Mouse (Mus musculus) left cerebral cortex, adult 2 months (tissue): ENCODE measurements around the gene Rbm39. TPM values are rescaled to one million over a fixed set of nuclear protein-coding genes. Genes with fewer than 3 reads are reported as not detected.
"Not testable (repeated sequence)": the region's sequence is repeated elsewhere in the genome, so short reads cannot be mapped to it uniquely, and the experiment has no call there.

Experiments used
- DNase-seq, 2 experiments: peaks; one replicate each; pipeline ENCODE4 v3.0.0; 2021 to 2022; ENCODE audit warnings: low spot score in 2 of 2, mixed read lengths in 1 of 2; ENCODE audit errors: extremely low spot score in 1 of 2
- H3K27ac ChIP-seq: fragments of 200-600 bp; 2 replicates; pipeline ENCODE4 v1.8.1; 2022
- H3K4me3 ChIP-seq: fragments of 200-600 bp; 2 replicates; pipeline ENCODE4 v1.8.1; 2022
- CTCF ChIP-seq: fragments of 200-600 bp; IDR thresholded peaks from 2 replicates; pipeline ENCODE4 v1.8.1; 2022; ENCODE audit warnings: antibody characterized with exemption, mild to moderate bottlenecking, moderate library complexity
- intact Hi-C: fragments of 180-260 bp; cut with DNase I; formaldehyde crosslinking; loops from one replicate; pipeline ENCODE4 v1.15.1; 2025
- total RNA-seq, 2 experiments: library from RNA; stranded (reverse); gene quantifications; 2 replicates each; pipeline ENCODE4 v1.2.3; 2021

Gene Rbm39
- total RNA-seq, 2 experiments from 2014 or later = 286 to 301 TPM

DNA sequence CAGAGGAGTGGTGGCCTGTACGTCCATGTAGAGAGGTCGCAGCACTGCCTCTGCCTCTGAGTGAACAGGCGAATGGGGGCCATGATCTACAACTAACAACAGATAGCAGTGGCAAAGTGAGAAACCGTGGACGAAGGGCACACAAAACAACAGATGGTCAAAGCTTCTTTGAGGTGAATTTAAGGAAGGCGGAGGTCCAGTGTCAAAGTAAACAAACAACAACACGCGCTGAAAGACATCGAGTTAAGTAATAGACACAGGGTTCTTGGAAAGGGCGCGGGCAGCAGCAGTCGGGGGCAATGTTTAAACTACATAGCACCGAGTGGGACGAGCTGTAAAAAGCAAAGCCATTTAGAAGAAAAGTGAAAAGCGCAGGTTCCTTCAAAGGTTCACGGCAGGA, 36.7 kb downstream of the Rbm39 start:
- no peak for DNase-seq
- intact Hi-C loops = loop anchor here (5.0 kb wide), 2 partner anchors 34 to 181 kb away; no protein-coding TSS in a partner anchor
- H3K4me3 ChIP-seq = peak overlapping the region; percentile 79
- H3K27ac ChIP-seq = peak overlapping the region; percentile 94
- TF ChIP-seq CTCF = no peak

DNA sequence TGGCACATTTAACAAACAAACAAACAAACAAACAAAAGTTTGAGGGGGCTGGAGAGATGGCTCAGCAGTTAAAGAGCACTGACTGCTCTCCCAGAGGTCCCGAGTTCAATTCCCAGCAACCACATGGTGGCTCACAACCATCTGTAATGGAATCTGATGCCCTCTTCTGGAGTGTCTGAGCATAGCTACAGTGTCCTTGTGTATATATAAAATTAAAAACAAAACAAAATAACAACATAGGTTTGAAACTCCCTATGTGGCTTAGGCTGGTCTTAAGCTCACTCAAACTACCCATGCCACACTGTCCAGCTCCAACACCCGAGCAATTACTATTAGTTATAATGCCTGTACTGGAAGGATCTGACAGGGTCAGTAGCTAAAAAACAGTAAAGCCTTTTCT, 37.2 kb downstream of the Rbm39 start:
- no peak for DNase-seq
- Histone ChIP-seq H3K4me3 (peak overlapping the region; percentile 79), H3K27ac (no peak overlapping the region)
- peak; percentile 23 for TF ChIP-seq CTCF
- intact Hi-C loops = loop anchor here (5.0 kb wide), 2 partner anchors 34 to 181 kb away; no protein-coding TSS in a partner anchor

DNA sequence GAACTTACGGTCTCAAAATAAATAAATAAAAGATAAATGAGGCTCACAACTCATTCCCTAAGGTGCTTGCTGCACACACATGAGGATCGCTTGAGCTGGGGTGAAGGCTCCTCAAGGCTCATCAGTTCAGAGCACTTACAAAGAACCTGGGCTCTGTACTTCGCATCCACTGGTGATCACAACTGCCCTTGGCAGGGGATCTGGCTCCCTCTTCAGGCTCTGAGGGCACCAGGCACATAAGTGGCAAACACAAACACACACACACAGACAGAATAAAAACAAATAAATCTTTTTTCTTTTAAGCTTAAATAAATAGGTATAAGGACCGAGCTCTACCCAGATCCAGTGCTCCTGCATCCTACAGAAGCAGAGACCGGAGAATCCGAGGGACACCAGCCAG, 44.3 kb downstream of the Rbm39 start:
- DNase-seq = no peak
- intact Hi-C loops = no loop called here
- Histone ChIP-seq H3K4me3 (no peak overlapping the region), H3K27ac (no peak overlapping the region)
- TF ChIP-seq CTCF = peak; percentile 3; the same call in 1 of the 2 replicates

DNA sequence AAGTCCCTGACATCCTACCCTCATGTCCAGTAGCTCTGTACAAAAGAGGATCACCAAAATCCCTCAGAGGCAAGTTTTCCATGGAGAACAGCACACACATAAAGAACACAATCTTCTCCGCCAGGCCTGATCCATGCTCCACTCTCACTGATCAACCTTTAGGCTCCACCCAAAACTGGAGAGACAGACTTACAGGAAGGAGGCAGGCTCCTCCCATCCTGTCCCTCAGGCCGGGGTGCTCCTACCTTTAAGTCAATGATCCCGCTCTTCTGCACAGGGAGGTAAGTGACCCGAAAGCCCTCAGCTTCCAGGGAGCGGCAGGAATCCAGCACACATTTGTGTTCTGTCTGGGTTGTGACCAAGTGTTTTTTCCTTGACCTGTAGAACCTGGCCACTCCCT, 45.9 kb downstream of the Rbm39 start:
- DNase-seq = no peak
- Histone ChIP-seq H3K27ac (no peak overlapping the region), H3K4me3 (no peak overlapping the region)
- TF ChIP-seq CTCF = no peak
- intact Hi-C loops = no loop called here

DNA sequence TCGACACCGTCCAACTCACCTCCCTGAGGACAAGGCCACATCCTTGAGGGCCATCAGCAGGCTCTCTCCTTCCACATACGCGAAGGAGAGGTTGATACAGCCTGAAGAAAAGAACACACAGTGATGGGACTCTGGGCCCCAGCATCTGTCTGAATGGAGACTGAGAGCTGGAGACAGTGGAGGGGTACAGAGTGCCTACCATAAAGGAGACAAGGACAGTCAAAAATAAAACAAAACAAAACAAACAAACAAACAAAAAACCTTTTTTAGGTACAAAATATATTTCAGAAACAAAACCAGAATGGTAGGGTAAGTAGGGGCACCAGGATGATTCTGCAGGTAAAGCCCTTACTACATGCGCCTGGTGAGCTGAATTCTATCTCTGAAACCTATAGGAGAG, 53.0 kb downstream of the Rbm39 start, which contains the start of gene Gm28036:
Gene Gm28036, minus strand, starts transcription at position 101 of the 400 bp plus-strand sequence.
- TF ChIP-seq CTCF = no peak
- Histone ChIP-seq H3K4me3 (no peak within 1 kb of the TSS), H3K27ac (no peak within 1 kb of the TSS)
- intact Hi-C loops = loop anchor here (10.0 kb wide), 1 partner anchor 152 kb away; no protein-coding TSS in a partner anchor
- DNase-seq = no peak

DNA sequence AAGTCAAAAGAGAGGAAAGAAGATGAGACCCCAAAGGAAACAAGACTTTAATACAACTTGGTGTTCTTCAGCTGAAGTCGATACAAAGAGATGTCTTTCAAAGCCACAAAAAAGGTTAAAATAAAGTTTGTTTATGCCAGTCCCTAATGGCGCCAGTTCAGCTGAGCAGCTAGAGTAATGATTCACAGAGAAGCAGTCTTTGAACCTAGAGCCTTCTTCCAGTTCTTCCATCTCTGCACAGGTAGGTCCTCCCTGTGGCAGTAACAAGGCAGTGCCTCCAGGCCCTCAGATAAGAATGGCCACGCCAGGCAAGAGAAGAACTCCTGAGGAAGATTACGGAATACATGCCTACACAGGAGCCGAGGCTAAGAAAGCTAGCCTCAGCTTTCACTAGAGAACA, 56.3 kb downstream of the Rbm39 start:
- Histone ChIP-seq H3K4me3 (no peak overlapping the region), H3K27ac (no peak overlapping the region)
- no peak for TF ChIP-seq CTCF
- intact Hi-C loops = loop anchor here (10.0 kb wide), 1 partner anchor 149 kb away; no protein-coding TSS in a partner anchor
- no peak for DNase-seq

DNA sequence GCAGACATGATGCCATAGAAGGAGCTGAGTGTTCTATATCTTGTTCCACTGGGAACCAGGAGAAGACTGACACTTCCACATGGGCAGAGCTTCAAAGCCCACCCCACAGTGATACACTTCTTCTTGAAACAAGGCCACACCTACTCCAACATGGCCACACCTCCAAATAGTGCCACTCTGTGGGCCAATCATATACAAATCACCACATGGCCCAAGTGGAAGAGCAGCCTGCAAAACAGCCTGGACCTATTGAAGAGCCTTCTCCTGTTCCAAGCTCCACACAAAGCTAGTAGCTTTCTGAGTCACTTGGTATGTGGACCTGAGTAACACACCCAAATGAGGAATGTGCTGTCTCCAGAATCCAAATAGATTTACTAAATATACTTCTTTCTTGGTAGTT, 60.5 kb downstream of the Rbm39 start:
- no peak for DNase-seq
- intact Hi-C loops = no loop called here
- no peak overlapping the region for H3K27ac ChIP-seq
- no peak overlapping the region for H3K4me3 ChIP-seq
- TF ChIP-seq CTCF = no peak

DNA sequence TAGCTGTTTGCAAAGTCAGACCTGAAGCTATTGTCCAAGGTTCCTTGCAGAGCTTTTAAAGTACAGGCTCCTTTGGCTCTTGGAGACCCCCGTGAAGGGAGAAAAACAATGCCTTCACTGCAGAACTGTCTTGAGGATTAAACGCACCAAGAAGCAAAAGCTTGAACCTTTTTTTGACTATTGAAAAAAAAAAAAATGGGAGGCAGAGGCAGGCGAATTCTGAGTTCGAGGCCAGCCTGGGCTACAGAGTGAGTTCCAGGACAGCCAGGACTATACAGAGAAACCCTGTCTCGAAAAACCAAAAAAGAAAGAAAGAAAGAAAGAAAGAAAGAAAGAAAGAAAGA, 68.0 kb downstream of the Rbm39 start:
- H3K4me3 ChIP-seq = peak overlapping the region; percentile 97
- intact Hi-C loops, DNase-seq: not testable (repeated sequence)
- H3K27ac ChIP-seq = peak overlapping the region; percentile 97; the same call in 1 of the 2 replicates

DNA sequence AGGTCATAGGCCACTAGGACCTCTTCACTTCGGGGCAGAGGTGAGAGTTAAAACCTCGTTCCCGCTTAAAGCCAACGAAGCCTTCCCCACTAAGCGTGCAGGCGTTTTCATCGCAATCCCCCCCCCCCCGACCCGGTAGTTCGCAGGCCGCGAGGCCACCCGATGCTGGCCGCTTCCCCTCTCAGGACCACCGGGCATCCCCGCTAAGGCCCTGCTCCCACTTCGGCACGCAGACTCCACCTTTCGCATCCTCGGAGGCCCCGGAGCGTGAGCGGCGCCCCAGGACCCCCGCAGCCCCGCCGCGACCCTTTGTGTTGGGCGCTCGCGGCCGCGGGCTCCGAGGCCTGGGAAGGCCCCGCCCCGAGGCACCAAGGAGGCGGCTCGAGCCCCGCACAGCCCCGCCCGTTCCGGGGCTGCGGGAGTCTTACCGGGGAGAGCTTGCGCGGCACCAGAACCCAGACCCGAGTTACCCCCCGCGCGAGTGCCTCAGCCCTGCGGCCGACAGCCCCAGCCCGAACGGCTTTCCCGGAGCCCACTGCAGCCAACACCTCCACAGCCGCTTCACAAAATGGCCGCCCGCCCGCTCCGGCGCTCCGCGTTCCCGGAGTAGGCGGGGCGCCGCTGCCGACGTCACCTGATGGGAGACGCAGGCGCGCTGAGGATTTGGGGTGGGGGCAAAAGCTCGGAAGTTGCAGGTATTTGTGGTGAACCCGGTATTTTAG, 68.5 kb downstream of the Rbm39 start, which contains the start of the genes Cpne1 and Rbm12:
Gene Cpne1, minus strand, starts transcription at position 608 of the 722 bp plus-strand sequence.
Gene Rbm12, minus strand, starts transcription at position 621 of the 722 bp plus-strand sequence.
- peak within 1 kb of the TSS; percentile 97 for H3K27ac ChIP-seq
- intact Hi-C loops = loop anchor here (2.0 kb wide), 1 partner anchor 47 kb away; the partner anchor contains the start of gene Spag4
- DNase-seq = peak; percentile 90 to 94
- no peak for TF ChIP-seq CTCF
- H3K4me3 ChIP-seq = peak within 1 kb of the TSS; percentile 97

DNA sequence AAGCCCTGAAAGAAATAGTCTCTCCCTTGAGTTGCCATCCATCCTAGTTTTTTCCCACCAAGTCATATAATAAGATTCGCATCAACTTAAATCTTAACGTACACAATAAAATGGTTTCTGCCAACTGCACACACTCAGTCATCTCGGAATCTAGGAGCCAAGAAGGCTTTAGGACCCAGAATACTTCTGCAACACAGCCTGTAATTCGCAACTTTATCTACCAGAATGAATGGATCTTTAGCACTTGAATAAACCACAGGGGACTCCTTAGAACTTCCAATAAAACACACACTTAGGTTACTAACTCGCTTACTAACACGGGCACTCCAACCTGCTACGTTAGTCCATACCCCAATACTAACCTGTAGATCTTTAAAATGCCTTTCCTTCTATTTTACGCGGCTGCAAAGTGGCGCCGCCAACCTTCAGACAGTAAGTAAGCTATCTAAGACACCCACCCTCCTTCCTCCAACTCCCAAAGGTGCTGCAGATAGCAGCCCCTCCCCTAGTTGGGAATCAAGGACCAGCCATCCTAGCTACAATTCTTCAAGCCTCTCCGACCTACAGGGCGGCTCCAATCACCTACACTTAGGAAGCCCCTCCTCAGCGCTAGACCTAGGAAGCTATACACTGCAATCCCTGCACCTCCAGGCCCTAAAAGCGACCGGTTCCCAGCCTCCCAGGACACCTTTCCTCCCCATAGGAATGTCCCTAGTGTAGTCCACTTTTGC, 69.2 kb downstream of the Rbm39 start:
- Histone ChIP-seq H3K4me3 (peak overlapping the region; percentile 97), H3K27ac (peak overlapping the region; percentile 97)
- peak; percentile 13 to 16 for DNase-seq
- no peak for TF ChIP-seq CTCF
- intact Hi-C loops = loop anchor here (2.0 kb wide), 1 partner anchor 46 kb away; the partner anchor contains the start of gene Spag4

Other genes starting within 250 kb of the Rbm39 start
- 10 to 100 TPM; 70.4 to 75.7 TPM for gene Uqcc1, start 249.9 kb downstream of the Rbm39 start, total RNA-seq
- gene Gm15557, start 239.5 kb downstream of the Rbm39 start, total RNA-seq = not detected
- gene Gdf5, start 234.9 kb downstream of the Rbm39 start, total RNA-seq = under 1 TPM in 1 of 2 experiments, not detected in 1; 0.25 TPM
- gene Cep250, start 223.8 kb downstream of the Rbm39 start, total RNA-seq = 10 to 100 TPM; 19.5 to 19.9 TPM
- gene 6430550D23Rik, start 172.3 kb downstream of the Rbm39 start, total RNA-seq = 1 to 10 TPM; 1.4 to 2.0 TPM
- 100 to 1,000 TPM; 187 to 188 TPM for gene Ergic3, start 172.2 kb downstream of the Rbm39 start, total RNA-seq
- gene Fer1l4, start 127.3 kb downstream of the Rbm39 start, total RNA-seq = not detected
- 1 to 10 TPM; 3.8 to 4.1 TPM for gene Spag4, start 115.1 kb downstream of the Rbm39 start, total RNA-seq
- gene Cpne1, start 68.3 kb downstream of the Rbm39 start, total RNA-seq = 10 to 100 TPM; 26.3 to 33.0 TPM
- 10 to 100 TPM; 27.7 to 36.0 TPM for gene Rbm12, start 68.3 kb downstream of the Rbm39 start, total RNA-seq
- 10 to 100 TPM; 17.5 to 17.7 TPM for gene Gm28036, start 53.1 kb downstream of the Rbm39 start, total RNA-seq
- 100 to 1,000 TPM; 142 to 153 TPM for gene Romo1, start 36.2 kb downstream of the Rbm39 start, total RNA-seq
- gene Nfs1, start 36.1 kb downstream of the Rbm39 start, total RNA-seq = 10 to 100 TPM; 36.3 to 42.0 TPM
- 10 to 100 TPM; 82.7 to 85.6 TPM for gene Phf20, start 16.2 kb upstream of the Rbm39 start, total RNA-seq
- 1 to 10 TPM; 6.9 to 7.3 TPM for gene Cnbd2, start 132.1 kb upstream of the Rbm39 start, total RNA-seq
- gene Scand1, start 132.5 kb upstream of the Rbm39 start, total RNA-seq = 10 to 100 TPM; 81.9 to 84.4 TPM
- gene Epb41l1, start 240.7 kb upstream of the Rbm39 start, total RNA-seq = 100 to 1,000 TPM; 376 to 385 TPM